Mouse (Mus musculus): ENCODE data around the gene Glce.

Glce gene

DNA sequence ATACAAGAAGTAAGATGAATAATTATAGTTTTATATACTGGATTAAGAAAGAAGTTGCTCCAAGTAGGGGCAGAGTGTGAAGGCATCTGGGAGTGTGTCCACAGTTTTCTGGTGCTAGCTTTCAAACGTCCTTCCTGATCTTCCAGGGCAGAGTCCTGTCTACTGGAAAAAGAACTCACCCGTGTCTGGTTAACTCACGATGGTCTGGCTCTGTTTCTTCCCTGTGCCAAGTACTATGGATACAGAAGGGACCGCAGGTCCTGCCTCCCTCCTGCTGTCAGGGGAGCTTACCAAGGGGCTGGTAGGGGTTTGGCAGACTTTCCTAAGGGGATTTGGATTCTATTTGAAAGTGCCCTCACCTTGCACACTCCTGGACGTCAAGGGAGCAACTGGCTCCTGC lies 97.4 kb downstream of the Glce start:
- no peak for DNase-seq

DNA sequence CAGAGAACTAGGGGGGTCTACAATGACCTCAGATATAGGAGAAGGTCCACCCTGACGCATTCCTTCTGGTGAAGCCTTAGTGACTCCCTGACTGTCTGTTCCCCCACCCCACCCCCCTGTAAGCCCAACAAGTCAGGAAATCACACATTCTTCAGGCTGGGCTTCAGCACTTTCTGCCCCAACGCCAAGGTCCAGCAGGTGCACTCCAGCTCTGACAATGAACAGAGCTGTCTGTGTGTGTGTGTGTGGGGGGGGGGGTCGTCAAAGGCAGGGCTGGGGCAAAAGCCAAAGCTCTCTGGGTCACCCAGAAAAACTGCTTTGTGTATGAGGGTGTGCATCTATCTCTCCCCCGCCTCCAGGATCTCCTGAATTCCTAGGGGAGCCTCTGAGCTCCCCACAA lies 98.6 kb downstream of the Glce start:
- DNase-seq, result no peak

DNA sequence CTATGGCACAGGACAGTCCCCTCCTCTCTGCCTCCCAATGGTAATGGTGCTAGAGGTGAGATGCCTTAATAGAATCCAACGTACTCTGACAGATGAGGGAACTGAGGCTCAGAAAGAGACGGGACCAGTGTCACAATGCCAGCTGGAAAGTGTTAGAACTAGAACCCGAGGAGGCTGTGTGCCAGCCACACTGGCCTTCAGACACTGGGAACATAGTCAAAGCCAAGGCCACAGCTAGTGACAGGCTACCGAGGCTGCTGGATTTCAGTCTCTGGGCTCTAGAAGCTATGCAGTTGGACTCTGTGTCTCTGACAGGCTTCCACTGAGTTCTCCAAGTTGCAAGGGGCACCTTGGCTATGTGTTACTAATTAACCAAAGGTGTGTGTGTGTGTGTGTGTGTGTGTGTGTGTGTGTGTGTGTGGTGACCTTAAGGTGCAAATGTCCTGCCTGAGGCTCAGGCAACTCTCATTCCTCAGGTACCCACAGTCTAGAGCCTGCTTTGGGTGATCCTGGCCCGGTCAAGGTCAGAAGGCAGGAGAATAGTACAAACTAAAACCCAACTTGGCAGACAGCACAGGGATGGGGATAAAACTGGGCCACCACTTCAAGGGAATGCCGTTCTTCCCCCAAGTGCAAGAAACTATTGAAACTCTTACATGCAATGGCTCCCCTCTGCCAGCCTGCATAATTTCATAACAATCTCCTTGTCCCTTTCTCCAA lies 99.3 kb downstream of the Glce start:
- DNase-seq, result no peak

DNA sequence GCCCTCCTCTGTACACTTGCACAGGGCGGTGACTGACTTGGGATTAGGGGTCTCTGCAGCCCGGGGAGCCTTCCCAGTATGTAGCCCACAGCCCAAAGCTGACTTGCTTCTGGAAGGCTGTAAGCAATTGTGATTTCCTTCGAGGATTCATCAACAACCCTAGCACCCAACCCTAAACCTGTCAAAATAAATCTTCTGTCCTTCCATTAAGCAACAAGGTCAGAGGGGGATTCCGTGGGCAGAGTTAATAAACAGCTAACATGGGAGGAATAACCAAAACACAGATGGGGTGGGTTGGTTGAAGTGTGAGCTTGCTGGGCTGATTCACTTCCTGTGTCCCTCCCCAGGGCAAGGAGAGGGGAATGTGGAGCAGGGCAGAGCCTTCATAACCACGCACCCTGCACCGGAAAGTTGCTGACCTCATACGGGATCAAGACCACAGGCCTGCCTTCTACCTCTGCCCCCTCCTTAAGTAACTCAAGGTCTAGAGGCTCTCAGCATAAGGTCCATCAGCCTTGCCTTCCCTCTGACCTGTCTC lies 100.8 kb downstream of the Glce start:
- no peak for DNase-seq

DNA sequence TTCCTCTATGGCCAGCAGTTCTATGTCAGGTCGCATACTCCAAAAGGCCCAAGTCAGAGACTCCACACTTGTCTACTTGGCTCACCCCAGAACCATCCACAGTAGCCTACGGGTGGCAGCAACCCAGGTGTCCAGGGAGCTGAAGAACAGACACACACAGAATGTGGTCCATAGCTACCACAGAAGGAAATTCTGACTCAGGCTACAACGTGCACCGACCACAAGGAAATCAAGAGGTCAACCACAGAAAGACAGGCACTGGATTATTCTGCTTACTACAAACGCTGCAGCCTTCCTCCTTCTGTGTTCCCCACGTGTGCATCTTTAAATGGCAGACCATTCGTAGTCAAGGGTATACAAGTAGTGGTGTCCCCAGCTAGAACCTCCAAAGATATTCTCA lies 102.2 kb downstream of the Glce start:
- DNase-seq, result no peak

DNA sequence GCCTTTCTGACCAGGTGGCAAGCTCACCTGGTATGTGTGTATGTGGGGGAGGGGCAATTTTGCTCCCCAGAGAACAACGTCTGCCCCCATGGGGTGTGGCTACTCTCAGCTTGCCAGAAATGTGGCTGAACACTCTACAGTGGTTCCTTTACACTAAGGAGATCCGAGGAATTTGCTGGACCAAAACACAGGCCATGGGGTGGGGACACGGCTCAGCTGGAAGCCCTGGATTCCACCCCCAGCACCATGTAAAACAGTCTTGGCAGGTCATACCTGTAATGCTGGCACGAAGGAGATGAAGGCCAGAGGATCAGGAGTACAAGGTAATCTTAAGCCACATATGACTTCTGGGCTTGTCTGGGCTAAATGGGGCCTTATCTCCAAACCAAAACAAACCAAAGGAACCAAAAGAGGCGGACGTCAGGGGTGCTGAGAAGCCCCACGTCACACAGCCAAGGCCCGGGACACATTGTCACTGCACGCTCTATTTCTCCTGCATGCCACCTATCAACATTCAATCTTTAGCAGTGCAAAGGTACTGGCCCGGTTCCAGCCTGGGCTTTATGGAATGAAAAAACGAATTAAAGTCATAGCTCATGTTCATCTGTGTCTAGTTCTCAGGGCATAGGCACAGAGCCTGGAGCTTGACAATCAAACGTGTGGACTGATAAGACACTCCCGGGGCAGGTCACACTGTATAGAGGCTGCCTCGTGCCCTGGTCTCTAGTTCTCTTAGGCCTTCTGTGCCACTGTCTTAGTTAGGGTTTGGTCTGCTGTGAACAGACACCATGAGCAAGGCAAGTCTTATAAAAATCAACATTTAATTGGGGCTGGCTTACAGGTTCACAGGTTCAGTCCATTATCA lies 104.0 kb downstream of the Glce start:
- DNase-seq, result no peak

DNA sequence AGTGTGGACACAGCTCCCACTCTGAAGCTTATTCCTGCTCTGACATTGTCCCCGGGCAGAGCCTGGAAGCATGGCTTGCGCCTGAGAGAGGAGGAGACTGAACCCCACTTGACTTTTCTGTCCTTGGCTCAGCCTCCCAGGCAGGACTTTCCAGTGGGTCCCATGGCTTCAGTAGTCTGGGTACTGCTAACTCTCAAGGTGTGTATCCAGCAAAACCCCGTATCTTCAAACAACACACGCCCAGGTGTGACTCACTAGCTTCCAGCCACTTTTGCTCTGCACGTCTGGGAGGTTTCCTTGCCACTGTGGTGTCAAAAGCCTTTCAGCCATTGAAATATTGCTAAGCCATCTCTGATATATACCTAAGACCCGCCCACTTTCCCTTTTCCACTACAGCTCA lies 105.1 kb downstream of the Glce start:
- no peak for DNase-seq

DNA sequence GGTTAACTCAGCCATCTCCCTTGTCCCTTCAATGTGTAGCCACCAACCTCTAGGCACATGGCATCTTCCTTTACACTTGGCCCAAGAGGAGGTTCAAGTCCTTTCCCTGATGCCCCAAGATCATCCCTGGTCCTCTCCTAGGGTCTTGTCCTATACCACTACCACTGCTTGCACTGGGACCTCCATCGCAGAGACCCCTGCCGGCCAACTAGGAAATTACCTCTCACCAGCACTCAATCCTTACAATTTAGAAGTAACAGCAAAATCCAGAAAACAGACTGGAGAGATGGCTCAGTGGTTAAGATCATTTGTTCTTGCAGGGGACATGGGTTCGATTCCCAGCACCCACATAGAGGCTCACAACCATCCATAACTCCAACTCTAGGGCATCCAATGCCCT lies 107.0 kb downstream of the Glce start:
- no peak for DNase-seq

DNA sequence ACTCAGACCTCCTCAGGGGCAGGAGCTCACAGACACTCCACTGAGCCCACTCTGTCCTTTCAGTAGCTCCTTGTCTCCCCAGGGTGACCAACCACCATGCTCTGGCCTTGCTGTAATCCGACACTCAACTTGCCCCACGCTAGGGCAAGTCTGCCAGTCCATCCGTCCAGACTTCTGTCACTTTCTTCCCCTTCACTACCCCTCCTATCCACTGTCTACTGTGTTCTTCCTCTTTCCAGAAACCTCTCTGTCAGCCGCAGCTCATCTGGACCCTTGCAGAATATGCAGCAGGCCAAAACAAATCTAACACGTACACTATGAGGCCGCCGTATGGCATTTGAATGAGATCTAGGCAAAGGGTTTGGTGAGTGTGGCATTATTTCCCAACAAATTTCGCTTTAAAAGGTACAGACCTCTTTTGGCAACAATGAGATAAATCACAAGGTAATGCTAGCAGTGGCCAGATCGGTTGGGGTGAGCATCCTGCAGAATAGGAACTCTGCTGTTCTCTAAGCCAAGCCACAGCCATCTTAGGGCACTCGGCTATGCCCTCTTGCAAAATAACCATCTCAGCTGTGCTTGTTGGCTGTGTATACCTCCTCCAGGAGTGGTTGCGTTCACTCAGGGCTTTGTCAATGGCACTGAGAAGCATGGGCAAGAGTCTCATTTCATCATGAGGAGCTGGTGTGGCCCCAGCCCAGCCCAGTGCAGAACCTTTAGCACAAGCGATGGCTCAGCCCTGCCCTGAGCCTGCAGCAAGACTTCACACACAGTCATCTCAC lies 108.9 kb downstream of the Glce start:
- no peak for DNase-seq

DNA sequence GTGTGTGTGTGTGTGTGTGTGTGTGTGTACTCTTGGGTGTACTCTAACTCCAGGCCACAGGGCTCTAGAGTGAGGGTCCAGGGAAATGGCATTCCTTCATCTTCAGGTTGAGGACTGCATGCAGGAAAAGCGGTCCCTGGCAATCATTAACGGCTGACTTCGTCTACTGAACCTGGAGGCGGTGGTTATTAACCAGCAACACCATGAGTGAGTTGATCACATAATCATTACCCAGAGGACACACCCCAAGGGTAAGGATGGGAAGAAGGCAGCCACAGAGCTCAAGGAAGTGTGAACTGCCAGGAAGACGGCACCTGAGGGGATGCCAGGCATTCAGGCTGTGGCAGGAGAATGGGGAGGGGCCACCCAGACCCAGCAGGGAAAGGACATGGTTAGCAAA lies 114.1 kb downstream of the Glce start:
- no peak for DNase-seq
